Mouse (Mus musculus) ES-E14 (cell line): ENCODE results near the gene Ppox. TPM values are rescaled to one million over a fixed set of nuclear protein-coding genes. Genes with fewer than 3 reads are reported as not detected.
"Not testable (repeated sequence)": the region's sequence is repeated elsewhere in the genome, so short reads cannot be mapped to it uniquely, and the experiment has no call there.

Experiments used
- DNase-seq: peaks from one replicate; pipeline ENCODE4 v3.0.0-alpha.2; 2013; ENCODE audit warnings: low read depth, low spot score
- H3K27ac ChIP-seq: 2 replicates; pipeline ENCODE4 v1.5.1; 2012; ENCODE audit warnings: low read depth, mild to moderate bottlenecking, low read length, moderate library complexity, mixed read lengths; ENCODE audit not compliant: poor library complexity, insufficient read depth, severe bottlenecking
- H3K36me3 ChIP-seq: 2 replicates; pipeline ENCODE4 v1.6.1; 2012; ENCODE audit warnings: mild to moderate bottlenecking, low read length, moderate library complexity, mixed read lengths; ENCODE audit not compliant: control insufficient read depth, poor library complexity, insufficient read depth, severe bottlenecking
- H3K4me1 ChIP-seq, 2 experiments: fragments of 150-350 bp in 1 of 2; sonication (generic) in 1 of 2; 2 replicates each; pipeline ENCODE4 v1.6.1; 2012; ENCODE audit warnings: low read length in 2 of 2, mild to moderate bottlenecking in 1 of 2, mixed read lengths in 1 of 2; ENCODE audit not compliant: control insufficient read depth in 2 of 2, insufficient read depth in 2 of 2, poor library complexity in 1 of 2
- H3K4me3 ChIP-seq, 2 experiments: fragments of 150-350 bp in 1 of 2; sonication (generic) in 1 of 2; 2 replicates each; pipeline ENCODE4 v1.5.1; 2012; ENCODE audit warnings: low read length in 2 of 2, low read depth in 1 of 2, mild to moderate bottlenecking in 1 of 2, mixed read lengths in 1 of 2; ENCODE audit not compliant: insufficient read depth in 1 of 2, poor library complexity in 1 of 2, severe bottlenecking in 1 of 2
- H3K9ac ChIP-seq: 2 replicates; pipeline ENCODE4 v1.6.1; 2012; ENCODE audit warnings: low read depth, mild to moderate bottlenecking, low read length, mixed read lengths; ENCODE audit not compliant: poor library complexity, insufficient read depth, severe bottlenecking
- H3K9me3 ChIP-seq: fragments of 150-350 bp; sonication (generic); 2 replicates; pipeline ENCODE4 v1.6.1; 2012; ENCODE audit warnings: low read depth, mild to moderate bottlenecking, low read length; ENCODE audit not compliant: control insufficient read depth, insufficient read depth
- CHD2 ChIP-seq: IDR thresholded peaks from 2 replicates; pipeline ENCODE4 v1.6.1; 2014; ENCODE audit warnings: mild to moderate bottlenecking, low read depth, low read length, inconsistent platforms
- HCFC1 ChIP-seq: IDR thresholded peaks from 2 replicates; pipeline ENCODE4 v1.6.1; 2012; ENCODE audit warnings: low read length, inconsistent platforms, borderline replicate concordance; ENCODE audit not compliant: insufficient read depth
- MAFK ChIP-seq: IDR thresholded peaks from 2 replicates; pipeline ENCODE4 v1.6.1; 2014; ENCODE audit warnings: mild to moderate bottlenecking, low read depth, low read length, inconsistent platforms; ENCODE audit not compliant: insufficient read depth
- ZC3H11A ChIP-seq: IDR thresholded peaks from 2 replicates; pipeline ENCODE4 v1.6.1; 2012; ENCODE audit warnings: low read depth, mild to moderate bottlenecking, inconsistent platforms, low read length, borderline replicate concordance
- ZNF384 ChIP-seq: IDR thresholded peaks from 2 replicates; pipeline ENCODE4 v1.6.1; 2012; ENCODE audit warnings: low read depth, low read length, inconsistent platforms
- in situ Hi-C, 2 experiments: fragments of 600-800 bp; cut with MboI; formaldehyde crosslinking; loops; one replicate each; pipeline ENCODE4 v1.15.1; 2025; ENCODE audit warnings: low sequenced_read_pairs in 2 of 2, inconsistent platforms in 1 of 2; ENCODE audit not compliant: unreplicated experiment in 2 of 2
- total RNA-seq: library from RNA; depleted of rRNA; stranded (reverse); fragments of 300-350 nt; gene quantifications from 2 replicates; pipeline ENCODE4 v1.2.3, GENCODE M21; 2012

Gene Ppox
- total RNA-seq, 1 experiment: 15.5 TPM

GRCm38 (mm10) chr1:171246709-171247452 lies 34.1 kb downstream of the Ppox start:
- Histone ChIP-seq H3K36me3 (0 out of 2 replicates have a peak, but pooled peaks cover 2% of the 10 kb centered on the region), H3K9ac (peak overlapping the region; percentile 97), H3K4me1 (peaks cover 7 to 20% of the 10 kb centered on the region in 2 experiments), H3K27ac (peak overlapping the region; percentile 71; the same call in 1 of the 2 replicates), H3K4me3 (peak overlapping the region; percentile 85 to 95), H3K9me3 (no peaks in the 10 kb centered on the region)
- peak; percentile 94 for DNase-seq
- in situ Hi-C loops: loop anchor here (10.0 to 25.0 kb wide), 2 partner anchors 132 to 360 kb away; partner anchors contain the start of genes Cfap126 (in 1 of the 2), Dusp12 (in 1 of the 2) and Gm26620 (in 1 of the 2)
- peak; percentile 91 for TF ChIP-seq HCFC1
- TF ChIP-seq ZC3H11A: no peak; the same call in 1 of the 2 replicates
- TF ChIP-seq CHD2: 0 out of 2 replicates have a peak, but pooled peaks have one; percentile 36

GRCm38 (mm10) chr1:171245353-171245752 lies 35.6 kb downstream of the Ppox start:
- TF ChIP-seq ZNF384: no peak
- TF ChIP-seq ZC3H11A: no peak
- no peak for TF ChIP-seq HCFC1
- no peak for TF ChIP-seq CHD2
- no peak for TF ChIP-seq MAFK
- Histone ChIP-seq H3K27ac (no peak overlapping the region), H3K9me3 (no peaks in the 10 kb centered on the region), H3K4me3 (no peak overlapping the region), H3K4me1 (peaks cover 7 to 18% of the 10 kb centered on the region in 2 experiments), H3K36me3 (peaks cover 8% of the 10 kb centered on the region), H3K9ac (no peak overlapping the region)
- no peak for DNase-seq
- in situ Hi-C loops: loop anchor here (10.0 to 25.0 kb wide), 2 partner anchors 131 to 358 kb away; partner anchors contain the start of genes Cfap126 (in 1 of the 2), Dusp12 (in 1 of the 2) and Gm26620 (in 1 of the 2)

GRCm38 (mm10) chr1:171241952-171242351 lies 39.0 kb downstream of the Ppox start:
- in situ Hi-C loops: loop anchor here (5.0 to 25.0 kb wide), 3 partner anchors 127 to 355 kb away; partner anchors contain the start of genes Cfap126 (in 2 of the 2), Dusp12 (in 1 of the 2) and Gm26620 (in 1 of the 2)
- H3K27ac ChIP-seq, DNase-seq, H3K4me1 ChIP-seq, H3K9me3 ChIP-seq, H3K4me3 ChIP-seq, H3K9ac ChIP-seq: not testable (repeated sequence)
- H3K36me3 ChIP-seq: peaks cover 28% of the 10 kb centered on the region

GRCm38 (mm10) chr1:171240911-171241310 lies 40.1 kb downstream of the Ppox start:
- TF ChIP-seq ZC3H11A (no peak), MAFK (no peak), HCFC1 (no peak), ZNF384 (no peak), CHD2 (no peak)
- Histone ChIP-seq H3K4me1 (peaks cover 2 to 6% of the 10 kb centered on the region in 2 experiments; a peak in 2 of 4 replicates), H3K9ac (no peak overlapping the region), H3K36me3 (peaks cover 36% of the 10 kb centered on the region), H3K4me3 (no peak overlapping the region), H3K27ac (no peak overlapping the region), H3K9me3 (no peaks in the 10 kb centered on the region)
- no peak for DNase-seq
- in situ Hi-C loops: loop anchor here (5.0 to 25.0 kb wide), 3 partner anchors 126 to 354 kb away; partner anchors contain the start of genes Cfap126 (in 2 of the 2), Dusp12 (in 1 of the 2) and Gm26620 (in 1 of the 2)
